Comparison of ENCODE assay signal across 8 mouse cellular contexts in genomic region chr4:135855536-135856222, GRCm38 (mm10). TPM values are rescaled to one million over a fixed set of nuclear protein-coding genes. Genes with fewer than 3 reads are reported as not detected.
DNase-seq lines count a peak whose midpoint lies in the region; ATAC-seq and TF ChIP-seq lines count a peak whose summit lies in the region.

TSS of gene Srsf10 (plus strand) at chr4:135855747.

- no peak for TF ChIP-seq CTCF in testis, adult 2 months (IDR thresholded peaks at IDR 0.05; ENCODE audit: control insufficient read depth, insufficient read depth, insufficient replicate concordance, low read depth, low read length)

- peak within 1 kb of the TSS; percentile 71 for H3K4me3 ChIP-seq in forebrain, embryonic 11.5 days (ENCODE audit: low read depth, low read length)
- H3K4me3 ChIP-seq in heart, embryonic 16.5 days (ENCODE audit: low read length), result peak within 1 kb of the TSS; percentile 93
- H3K4me3 ChIP-seq in liver, embryonic 16.5 days (ENCODE audit: low read depth, low read length), result peak within 1 kb of the TSS; percentile 98
- peak within 1 kb of the TSS; percentile 92 for H3K4me3 ChIP-seq in neural tube, embryonic 13.5 days
- H3K4me3 ChIP-seq in testis, adult 2 months (ENCODE audit: control insufficient read depth, low read depth, low read length), result peak within 1 kb of the TSS; percentile 100

- no peaks in the 10 kb centered on the region; the same call in 1 of the 2 replicates for H3K36me3 ChIP-seq in forebrain, embryonic 11.5 days (ENCODE audit: control insufficient read depth, insufficient read depth, low read length)
- H3K36me3 ChIP-seq in heart, embryonic 16.5 days (ENCODE audit: control insufficient read depth, insufficient read depth), result 0 out of 2 replicates have a peak, but pooled peaks cover 3% of the 10 kb centered on the region
- peaks cover 10% of the 10 kb centered on the region for H3K36me3 ChIP-seq in liver, embryonic 16.5 days (ENCODE audit: control insufficient read depth, insufficient read depth)
- no peaks in the 10 kb centered on the region for H3K36me3 ChIP-seq in neural tube, embryonic 13.5 days
- H3K36me3 ChIP-seq in testis, adult 2 months (ENCODE audit: control insufficient read depth, insufficient read depth, low read length), result 0 out of 2 replicates have a peak, but pooled peaks cover 1% of the 10 kb centered on the region

- no peaks in the 10 kb centered on the region for H3K27me3 ChIP-seq in forebrain, embryonic 11.5 days (ENCODE audit: control insufficient read depth, insufficient read depth, low read length)
- H3K27me3 ChIP-seq in heart, embryonic 16.5 days (ENCODE audit: control insufficient read depth, insufficient read depth, low read length), result no peaks in the 10 kb centered on the region
- no peaks in the 10 kb centered on the region for H3K27me3 ChIP-seq in liver, embryonic 16.5 days (ENCODE audit: control insufficient read depth, insufficient read depth, low read depth, low read length)
- H3K27me3 ChIP-seq in neural tube, embryonic 13.5 days, result no peaks in the 10 kb centered on the region
- no peaks in the 10 kb centered on the region for H3K27me3 ChIP-seq in testis, adult 2 months (ENCODE audit: control insufficient read depth, insufficient read depth, low read length)

- peak; percentile 96 for ATAC-seq in forebrain, embryonic 11.5 days (replicated peaks; ENCODE audit: low FRiP score)
- peak; percentile 95 for ATAC-seq in heart, embryonic 16.5 days (replicated peaks; ENCODE audit: extremely low read depth, insufficient read depth, low FRiP score)
- peak; percentile 87 for ATAC-seq in liver, embryonic 16.5 days (ENCODE audit: low read depth)
- peak; percentile 96 for ATAC-seq in neural tube, embryonic 13.5 days (ENCODE audit: low read depth)

- H3K4me1 ChIP-seq in forebrain, embryonic 11.5 days (replicated peaks; ENCODE audit: control insufficient read depth, insufficient read depth, low read length), result peaks cover 11% of the 10 kb centered on the region
- peaks cover 35% of the 10 kb centered on the region for H3K4me1 ChIP-seq in heart, embryonic 16.5 days (ENCODE audit: control insufficient read depth, insufficient read depth, low read length)
- peaks cover 68% of the 10 kb centered on the region for H3K4me1 ChIP-seq in liver, embryonic 16.5 days (ENCODE audit: control insufficient read depth, low read depth, low read length)
- H3K4me1 ChIP-seq in neural tube, embryonic 13.5 days (replicated peaks), result peaks cover 52% of the 10 kb centered on the region
- peaks cover 17% of the 10 kb centered on the region for H3K4me1 ChIP-seq in testis, adult 2 months (ENCODE audit: control insufficient read depth, insufficient read depth, low read length)

- WGBS in forebrain, embryonic 11.5 days, result under 1% methylated on average over 50 of the region's 67 CpGs
- under 1% methylated on average over 65 of the region's 67 CpGs for WGBS in heart, embryonic 16.5 days
- under 1% methylated on average over 62 of the region's 67 CpGs for WGBS in liver, embryonic 16.5 days (ENCODE audit: insufficient replicate concordance)
- under 1% methylated on average over 67 of the region's 67 CpGs for WGBS in neural tube, embryonic 13.5 days

- TF ChIP-seq POLR2A in testis, adult 2 months (IDR thresholded peaks at IDR 0.05; ENCODE audit: control insufficient read depth, low read depth, low read length), result peak; percentile 96

- no peaks in the 10 kb centered on the region for H3K9me3 ChIP-seq in forebrain, embryonic 11.5 days (ENCODE audit: control insufficient read depth, low read length)
- H3K9me3 ChIP-seq in heart, embryonic 16.5 days (replicated peaks; ENCODE audit: control insufficient read depth, low read length), result no peaks in the 10 kb centered on the region
- no peaks in the 10 kb centered on the region for H3K9me3 ChIP-seq in liver, embryonic 16.5 days (replicated peaks; ENCODE audit: control insufficient read depth, low read length)
- no peaks in the 10 kb centered on the region for H3K9me3 ChIP-seq in neural tube, embryonic 13.5 days

- peak within 1 kb of the TSS; percentile 97 for H3K27ac ChIP-seq in forebrain, embryonic 11.5 days (ENCODE audit: low read depth, low read length)
- H3K27ac ChIP-seq in heart, embryonic 16.5 days (ENCODE audit: low read length), result peak within 1 kb of the TSS; percentile 98
- H3K27ac ChIP-seq in liver, embryonic 16.5 days (ENCODE audit: low read length), result peak within 1 kb of the TSS; percentile 99
- H3K27ac ChIP-seq in neural tube, embryonic 13.5 days (replicated peaks), result peak within 1 kb of the TSS; percentile 98
- H3K27ac ChIP-seq in testis, adult 2 months (ENCODE audit: control insufficient read depth, insufficient read depth, low read depth, low read length), result peak within 1 kb of the TSS; percentile 100

- DNase-seq in CD8-positive naive resting alpha-beta T cell, adult 2 months (ENCODE audit: low read depth in 2 of 2, low spot score in 2 of 2), result peak; percentile 94
- DNase-seq in c-Kit-positive CD71-negative TER-119-negative erythroid progenitor cells, embryonic 14.5 days (ENCODE audit: low read depth), result peak; percentile 92
- DNase-seq in forebrain, embryonic 11.5 days (ENCODE audit: low spot score), result peak; percentile 100
- DNase-seq in kidney, postnatal 4 days, result peak; percentile 96 to 99

- H3K4me2 ChIP-seq in forebrain, embryonic 11.5 days (ENCODE audit: low read depth, low read length, severe bottlenecking), result peak within 1 kb of the TSS; percentile 89
- peak within 1 kb of the TSS; percentile 80 for H3K4me2 ChIP-seq in heart, embryonic 16.5 days (ENCODE audit: low read depth, low read length)
- peak within 1 kb of the TSS; percentile 95 for H3K4me2 ChIP-seq in liver, embryonic 16.5 days (ENCODE audit: low read depth, low read length)
- H3K4me2 ChIP-seq in neural tube, embryonic 13.5 days, result peak within 1 kb of the TSS; percentile 74

- H3K9ac ChIP-seq in forebrain, embryonic 11.5 days (ENCODE audit: low read length), result peak within 1 kb of the TSS; percentile 99
- H3K9ac ChIP-seq in heart, embryonic 16.5 days (ENCODE audit: low read length), result peak within 1 kb of the TSS; percentile 97
- H3K9ac ChIP-seq in liver, embryonic 16.5 days (ENCODE audit: low read depth, low read length), result peak within 1 kb of the TSS; percentile 94
- peak within 1 kb of the TSS; percentile 97 for H3K9ac ChIP-seq in neural tube, embryonic 13.5 days

RNA-seq across cellular contexts. Expression of gene Srsf10, which starts in this region (rescaled TPM):
- polyA plus RNA-seq in forebrain, embryonic 11.5 days (2014; fragmentation: Nextera tagmentation; extraction: Ambion mirVana), result 392 and 452 TPM in 2 replicates
- polyA plus RNA-seq in heart, embryonic 16.5 days (2015; fragmentation: Nextera tagmentation; extraction: Ambion mirVana), result 128 and 147 TPM in 2 replicates
- polyA plus RNA-seq in liver, embryonic 16.5 days (2015; fragmentation: Nextera tagmentation; extraction: Ambion mirVana), result 81.8 and 90.3 TPM in 2 replicates
- 198 and 233 TPM in 2 replicates for polyA plus RNA-seq in neural tube, embryonic 13.5 days (2015; fragmentation: Nextera tagmentation; extraction: Ambion mirVana)
- 72.8 and 76.8 TPM in 2 replicates for polyA plus RNA-seq in testis, adult 2 months (2012; rRNA removed)

Comparison
In these comparisons a context has a peak if more than half of its experiments do, and no peak if none do; other contexts are left out.
1. Peak in every context shown above with its lines: DNase-seq, ATAC-seq, H3K4me3 ChIP-seq and H3K27ac ChIP-seq.